Comparison of ENCODE assay signal across 10 mouse cellular contexts in genomic region chr5:63827006-63827405, GRCm38 (mm10). TPM values are rescaled to one million over a fixed set of nuclear protein-coding genes. Genes with fewer than 3 reads are reported as not detected.
DNase-seq lines count a peak whose midpoint lies in the region; ATAC-seq and TF ChIP-seq lines count a peak whose summit lies in the region.
"Had no signal": no experiment of that assay in that cellular context is flagged by ENCODE, and none has a peak within 500 bp of the region (broad histone marks: within the 10 kb centered on the region; RNA-seq: fewer than 3 reads in every experiment).

No protein-coding gene starts in this region.

- TF ChIP-seq EP300 in liver, postnatal 0 days (IDR thresholded peaks at IDR 0.05; ENCODE audit: low read depth): no peak

- no peak for TF ChIP-seq CTCF in liver, adult 2 months (IDR thresholded peaks at IDR 0.05; ENCODE audit: low read depth, low read length)
- no peak for TF ChIP-seq CTCF in liver, postnatal 0 days (IDR thresholded peaks at IDR 0.05; ENCODE audit: low read depth)

- TF ChIP-seq POLR2A in liver, adult 2 months (IDR thresholded peaks at IDR 0.05; ENCODE audit: extremely low read depth, insufficient read depth, low read length): no peak

- peak overlapping the region; percentile 54 for H3K27ac ChIP-seq in liver, adult 2 months (replicated peaks; ENCODE audit: insufficient read depth, low read depth, low read length)
- H3K27ac ChIP-seq in embryonic facial prominence, embryonic 14.5 days (replicated peaks; ENCODE audit: low read depth, low read length): no peak overlapping the region
- H3K27ac ChIP-seq in liver, postnatal 0 days (ENCODE audit: low read depth): peak overlapping the region; percentile 80
- H3K27ac ChIP-seq: embryonic facial prominence, embryonic 12.5 days; limb, embryonic 12.5 days had no signal

- H3K9ac ChIP-seq in liver, adult 2 months (ENCODE audit: low read depth, low read length): no peak overlapping the region
- no peak overlapping the region for H3K9ac ChIP-seq in embryonic facial prominence, embryonic 14.5 days (ENCODE audit: low read depth, low read length)
- H3K9ac ChIP-seq in liver, postnatal 0 days (replicated peaks): no peak overlapping the region
- H3K9ac ChIP-seq: embryonic facial prominence, embryonic 12.5 days; limb, embryonic 12.5 days had no signal

- peaks cover 49% of the 10 kb centered on the region for H3K4me1 ChIP-seq in liver, adult 2 months (ENCODE audit: control insufficient read depth, insufficient read depth, low read length)
- H3K4me1 ChIP-seq in embryonic facial prominence, embryonic 14.5 days (ENCODE audit: control insufficient read depth, insufficient read depth, low read length): no peaks in the 10 kb centered on the region
- peaks cover 79% of the 10 kb centered on the region for H3K4me1 ChIP-seq in liver, postnatal 0 days (ENCODE audit: insufficient read depth)
- H3K4me1 ChIP-seq: embryonic facial prominence, embryonic 12.5 days had no signal

- no peak overlapping the region for H3K4me2 ChIP-seq in embryonic facial prominence, embryonic 14.5 days (ENCODE audit: low read depth, low read length)
- peak overlapping the region; percentile 54 for H3K4me2 ChIP-seq in liver, postnatal 0 days (ENCODE audit: low read depth, low read length)
- H3K4me2 ChIP-seq: embryonic facial prominence, embryonic 12.5 days; limb, embryonic 12.5 days had no signal

- H3K9me3 ChIP-seq in embryonic facial prominence, embryonic 14.5 days (ENCODE audit: control insufficient read depth, low read length): no peaks in the 10 kb centered on the region
- H3K9me3 ChIP-seq in liver, postnatal 0 days (ENCODE audit: low read length): no peaks in the 10 kb centered on the region
- H3K9me3 ChIP-seq: embryonic facial prominence, embryonic 12.5 days; limb, embryonic 12.5 days had no signal

- no peaks in the 10 kb centered on the region for H3K27me3 ChIP-seq in liver, adult 2 months (ENCODE audit: control insufficient read depth, insufficient read depth, low read length)
- no peaks in the 10 kb centered on the region for H3K27me3 ChIP-seq in embryonic facial prominence, embryonic 14.5 days (replicated peaks; ENCODE audit: control insufficient read depth, insufficient read depth, low read length)
- H3K27me3 ChIP-seq in liver, postnatal 0 days (ENCODE audit: insufficient read depth, low read length): no peaks in the 10 kb centered on the region
- no peaks in the 10 kb centered on the region for H3K27me3 ChIP-seq in splenic B cell, adult 2 months (ENCODE audit: control insufficient read depth, insufficient read depth, low read length, poor library complexity, severe bottlenecking)
- H3K27me3 ChIP-seq: embryonic facial prominence, embryonic 12.5 days; limb, embryonic 12.5 days had no signal

- peaks cover 21% of the 10 kb centered on the region; the same call in 1 of the 2 replicates for H3K79me2 ChIP-seq in liver, adult 2 months (ENCODE audit: control insufficient read depth, insufficient read depth, low read length)

- no peak overlapping the region for H3K4me3 ChIP-seq in liver, adult 2 months (ENCODE audit: insufficient read depth, low read depth, low read length)
- H3K4me3 ChIP-seq in embryonic facial prominence, embryonic 14.5 days (ENCODE audit: low read depth, low read length): no peak overlapping the region
- H3K4me3 ChIP-seq in liver, postnatal 0 days (ENCODE audit: low read depth, low read length): no peak overlapping the region
- H3K4me3 ChIP-seq: embryonic facial prominence, embryonic 12.5 days; limb, embryonic 12.5 days had no signal

- H3K36me3 ChIP-seq in liver, adult 2 months (ENCODE audit: control insufficient read depth, insufficient read depth, low read length): no peaks in the 10 kb centered on the region
- H3K36me3 ChIP-seq in embryonic facial prominence, embryonic 14.5 days (ENCODE audit: control insufficient read depth, insufficient read depth, low read length): no peaks in the 10 kb centered on the region
- no peaks in the 10 kb centered on the region for H3K36me3 ChIP-seq in liver, postnatal 0 days (replicated peaks; ENCODE audit: insufficient read depth, low read length)
- H3K36me3 ChIP-seq in splenic B cell, adult 2 months (ENCODE audit: control insufficient read depth, insufficient read depth, low read length, poor library complexity, severe bottlenecking): no peaks in the 10 kb centered on the region
- H3K36me3 ChIP-seq: embryonic facial prominence, embryonic 12.5 days; limb, embryonic 12.5 days had no signal

- 45% methylated on average over 6 of the region's 6 CpGs for WGBS in liver, adult 2 months
- 59% methylated on average over 6 of the region's 6 CpGs for WGBS in embryonic facial prominence, embryonic 14.5 days
- WGBS in liver, postnatal 0 days (ENCODE audit: insufficient replicate concordance): 18% methylated on average over 6 of the region's 6 CpGs

- DNase-seq in liver, adult 2 months (ENCODE audit: extremely low read depth, low read depth, low spot score): no peak
- DNase-seq in liver: no peak
- peak; percentile 22 for DNase-seq in embryonic facial prominence, embryonic 14.5 days (ENCODE audit: low spot score)
- DNase-seq in liver, postnatal 0 days: no peak
- peak; percentile 65 for DNase-seq in splenic B cell, adult 2 months (ENCODE audit: low read depth, low spot score)
- no peak for DNase-seq in Muller cell, postnatal 12 days (ENCODE audit: inconsistent ontology term)
- no peak for DNase-seq in adrenal gland, postnatal 36 days
- no peak for DNase-seq in ovary, postnatal 36 days (ENCODE audit: low spot score)

- no peak for ATAC-seq in embryonic facial prominence, embryonic 14.5 days (ENCODE audit: low read depth)
- peak; percentile 38; the same call in 1 of the 2 replicates for ATAC-seq in liver, postnatal 0 days

RNA-seq across cellular contexts. Expression of gene 0610040J01Rik, which starts 14.8 kb away (rescaled TPM):
- total RNA-seq in liver, adult 2 months (2014; rRNA removed): 20.9 and 23.3 TPM in 2 replicates
- polyA plus RNA-seq in liver, adult 2 months (2012; rRNA removed): 32.2 and 33.5 TPM in 2 replicates
- 3.9 and 4.4 TPM in 2 replicates for polyA plus RNA-seq in embryonic facial prominence, embryonic 14.5 days (2014; fragmentation: Nextera tagmentation; extraction: Ambion mirVana)
- 26.8 and 31.7 TPM in 2 replicates for polyA plus RNA-seq in liver, postnatal 0 days (2015; fragmentation: Nextera tagmentation; extraction: Ambion mirVana)
- total RNA-seq in adrenal gland, postnatal 36 days (2021): under 1 TPM; 0.33 to 0.43 TPM

Comparison
In these comparisons a context has a peak if more than half of its experiments do, and no peak if none do; other contexts are left out.
1. DNase-seq: peak in embryonic facial prominence, embryonic 14.5 days (single experiment) and splenic B cell, adult 2 months (single experiment); none in liver, adult 2 months (single experiment), liver (single experiment), liver, postnatal 0 days (single experiment), Muller cell, postnatal 12 days (single experiment), adrenal gland, postnatal 36 days (0 of 2) and ovary, postnatal 36 days (single experiment).